Mouse (Mus musculus): ENCODE measurements around the gene Trim80. TPM values are rescaled to one million over a fixed set of nuclear protein-coding genes. Genes with fewer than 3 reads are reported as not detected.
A peak's percentile ranks its signal among the peaks of the same experiment; 100 is the strongest.
"Not testable (repeated sequence)": the region's sequence is repeated elsewhere in the genome, so short reads cannot be mapped to it uniquely, and the experiment has no call there.

Gene Trim80
- polyA plus RNA-seq, 1 experiment from 2014 or later = 0.14 TPM

DNA sequence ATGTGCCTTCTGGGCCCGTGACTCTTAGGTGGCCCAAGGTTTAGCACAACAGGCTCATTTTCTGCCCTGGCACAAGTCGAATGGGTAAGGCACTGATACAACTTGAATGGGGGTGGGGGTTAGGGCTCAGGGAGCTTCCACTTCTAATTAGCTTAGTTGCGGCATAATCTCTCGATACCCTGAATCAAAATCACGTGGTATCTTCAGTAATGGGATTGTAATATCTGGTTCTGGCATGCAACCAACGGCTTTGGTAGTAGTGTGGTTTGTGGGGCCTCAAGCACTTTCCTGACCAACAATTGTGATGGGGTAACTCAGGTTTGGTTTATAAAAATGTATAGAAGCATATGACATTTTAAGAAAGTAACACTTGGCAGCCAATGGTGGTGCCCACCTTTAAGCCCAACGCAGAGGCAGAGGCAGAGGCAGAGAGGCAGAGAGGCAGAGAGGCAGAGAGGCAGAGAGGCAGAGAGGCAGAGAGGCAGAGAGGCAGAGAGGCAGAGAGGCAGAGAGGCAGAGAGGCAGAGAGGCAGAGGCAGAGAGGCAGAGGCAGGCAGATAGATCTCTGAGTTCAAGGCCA, 12.0 kb downstream of the Trim80 start:
- WGBS = 79% methylated on average over 7 of the region's 7 CpGs
- peaks cover 9% of the 10 kb centered on the region for H3K4me1 ChIP-seq (ENCODE audit: control insufficient read depth, insufficient read depth, low read length)
- H3K36me3 ChIP-seq (ENCODE audit: control insufficient read depth, insufficient read depth) = no peaks in the 10 kb centered on the region
- no peak for ATAC-seq (replicated peaks; ENCODE audit: extremely low read depth, insufficient read depth, low FRiP score)
- no peak overlapping the region; the same call in 1 of the 2 replicates for H3K27ac ChIP-seq (ENCODE audit: low read length)
- no peak overlapping the region for H3K4me2 ChIP-seq (ENCODE audit: low read depth, low read length)
- no peaks in the 10 kb centered on the region for H3K27me3 ChIP-seq (ENCODE audit: control insufficient read depth, insufficient read depth, low read length)
- H3K4me3 ChIP-seq (ENCODE audit: low read length) = no peak overlapping the region
- no peaks in the 10 kb centered on the region; the same call in 1 of the 2 replicates for H3K9me3 ChIP-seq (replicated peaks; ENCODE audit: control insufficient read depth, low read length)
- no peak overlapping the region for H3K9ac ChIP-seq (ENCODE audit: low read length)

DNA sequence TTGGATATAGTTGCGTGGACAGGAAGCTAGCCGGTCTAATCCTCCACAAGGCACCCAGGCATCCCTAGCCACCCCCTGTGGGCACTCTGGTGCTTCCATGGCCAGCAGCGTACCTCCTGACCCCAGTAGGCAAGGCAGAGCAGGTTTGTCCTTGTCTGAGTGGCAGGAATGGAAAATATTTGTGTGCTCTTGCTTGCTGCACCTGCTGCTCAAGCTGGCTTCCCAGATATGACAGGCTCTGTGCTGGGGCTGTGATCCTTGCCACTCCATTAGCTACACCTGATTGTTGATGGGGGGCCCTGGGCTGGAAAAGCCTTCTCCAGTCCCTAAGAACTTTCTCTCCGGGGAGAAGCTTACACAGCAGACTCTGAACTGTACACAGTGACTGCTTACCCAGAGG, 13.0 kb downstream of the Trim80 start:
- no peak for ATAC-seq (replicated peaks; ENCODE audit: extremely low read depth, insufficient read depth, low FRiP score)
- H3K36me3 ChIP-seq (ENCODE audit: control insufficient read depth, insufficient read depth) = no peaks in the 10 kb centered on the region
- H3K4me3 ChIP-seq (ENCODE audit: low read length) = no peak overlapping the region
- H3K9me3 ChIP-seq (replicated peaks; ENCODE audit: control insufficient read depth, low read length) = no peaks in the 10 kb centered on the region; the same call in 1 of the 2 replicates
- H3K27me3 ChIP-seq (ENCODE audit: control insufficient read depth, insufficient read depth, low read length) = no peaks in the 10 kb centered on the region
- no peak overlapping the region for H3K9ac ChIP-seq (ENCODE audit: low read length)
- no peak overlapping the region for H3K4me2 ChIP-seq (ENCODE audit: low read depth, low read length)
- peak overlapping the region; percentile 17; the same call in 1 of the 2 replicates for H3K27ac ChIP-seq (ENCODE audit: low read length)
- peaks cover 9% of the 10 kb centered on the region for H3K4me1 ChIP-seq (ENCODE audit: control insufficient read depth, insufficient read depth, low read length)
- WGBS = 59% methylated on average over 4 of the region's 4 CpGs

DNA sequence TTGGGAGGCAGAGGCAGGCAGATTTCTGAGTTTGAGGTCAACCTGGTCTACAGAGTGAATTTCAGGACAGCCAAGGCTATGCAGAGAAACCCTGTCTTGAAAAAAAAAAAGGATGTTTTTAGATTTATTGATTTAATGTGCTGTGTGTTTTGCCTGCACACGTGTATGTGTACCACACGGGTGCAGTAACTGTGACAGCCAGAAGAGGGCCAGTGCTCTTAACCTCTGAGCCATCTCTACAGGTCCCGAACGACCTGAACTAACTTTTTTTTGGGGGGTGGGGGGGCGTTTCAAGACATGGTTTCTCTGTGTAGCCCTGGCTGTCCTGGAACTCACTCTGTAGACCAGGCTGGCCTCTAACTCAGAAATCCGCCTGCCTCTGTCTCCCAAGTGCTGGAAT, 14.5 kb downstream of the Trim80 start:
- not testable (repeated sequence) for ATAC-seq (replicated peaks; ENCODE audit: extremely low read depth, insufficient read depth, low FRiP score); H3K27me3 ChIP-seq (ENCODE audit: control insufficient read depth, insufficient read depth, low read length); H3K36me3 ChIP-seq (ENCODE audit: control insufficient read depth, insufficient read depth); H3K9ac ChIP-seq (ENCODE audit: low read length); H3K27ac ChIP-seq (ENCODE audit: low read length); H3K4me2 ChIP-seq (ENCODE audit: low read depth, low read length); H3K4me1 ChIP-seq (ENCODE audit: control insufficient read depth, insufficient read depth, low read length); H3K4me3 ChIP-seq (ENCODE audit: low read length); H3K9me3 ChIP-seq (replicated peaks; ENCODE audit: control insufficient read depth, low read length)
- 86% methylated on average over 6 of the region's 6 CpGs for WGBS

DNA sequence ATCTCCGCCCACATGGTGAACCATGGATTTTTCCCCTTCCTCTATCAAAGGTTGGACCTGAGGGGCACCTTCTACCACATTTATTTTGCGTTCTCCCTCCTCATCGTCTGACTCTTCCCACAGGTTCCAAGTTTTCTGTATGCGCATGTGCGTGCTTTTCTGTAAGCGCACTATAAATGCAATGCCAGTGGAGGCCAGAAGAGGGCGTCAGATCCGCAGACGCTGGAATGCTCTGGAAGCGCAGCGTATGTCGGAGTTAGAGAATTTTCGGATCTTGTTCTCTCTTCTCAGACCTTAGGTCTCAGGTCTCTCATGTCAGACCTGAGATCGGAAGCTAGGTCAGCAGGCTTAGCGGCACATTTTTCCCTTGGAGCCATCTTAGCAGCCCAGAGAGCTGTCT, 15.3 kb downstream of the Trim80 start:
- H3K27ac ChIP-seq (ENCODE audit: low read length) = no peak overlapping the region
- no peaks in the 10 kb centered on the region for H3K27me3 ChIP-seq (ENCODE audit: control insufficient read depth, insufficient read depth, low read length)
- no peaks in the 10 kb centered on the region for H3K36me3 ChIP-seq (ENCODE audit: control insufficient read depth, insufficient read depth)
- H3K4me3 ChIP-seq (ENCODE audit: low read length) = no peak overlapping the region
- no peak overlapping the region for H3K9ac ChIP-seq (ENCODE audit: low read length)
- no peak overlapping the region for H3K4me2 ChIP-seq (ENCODE audit: low read depth, low read length)
- no peaks in the 10 kb centered on the region; the same call in 1 of the 2 replicates for H3K9me3 ChIP-seq (replicated peaks; ENCODE audit: control insufficient read depth, low read length)
- WGBS = 86% methylated on average over 15 of the region's 15 CpGs
- peaks cover 9% of the 10 kb centered on the region for H3K4me1 ChIP-seq (ENCODE audit: control insufficient read depth, insufficient read depth, low read length)
- no peak for ATAC-seq (replicated peaks; ENCODE audit: extremely low read depth, insufficient read depth, low FRiP score)

DNA sequence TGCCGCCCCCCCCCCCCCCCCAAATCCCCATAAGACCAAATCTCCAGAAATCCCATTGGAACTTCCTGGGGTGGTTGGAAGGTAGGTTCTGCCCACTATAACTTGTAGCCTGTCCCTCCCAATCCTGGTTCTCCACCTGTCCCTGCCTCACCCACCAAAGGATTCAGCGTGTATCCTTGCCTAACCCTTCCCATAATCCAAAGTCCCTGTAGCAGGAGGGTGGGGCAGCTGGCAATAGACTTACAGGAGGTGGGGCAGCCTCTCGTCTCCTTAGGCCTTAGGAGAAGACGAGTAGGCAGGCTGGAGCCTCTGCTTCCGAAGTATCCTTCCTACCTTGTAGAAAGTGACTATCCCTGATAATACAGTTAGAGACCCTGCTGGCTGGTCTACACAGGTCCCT, 15.8 kb downstream of the Trim80 start:
- H3K4me1 ChIP-seq (ENCODE audit: control insufficient read depth, insufficient read depth, low read length) = peaks cover 9% of the 10 kb centered on the region
- no peaks in the 10 kb centered on the region for H3K36me3 ChIP-seq (ENCODE audit: control insufficient read depth, insufficient read depth)
- 94% methylated on average over 5 of the region's 5 CpGs for WGBS
- H3K4me2 ChIP-seq (ENCODE audit: low read depth, low read length) = no peak overlapping the region
- H3K4me3 ChIP-seq (ENCODE audit: low read length) = no peak overlapping the region
- H3K9me3 ChIP-seq (replicated peaks; ENCODE audit: control insufficient read depth, low read length) = no peaks in the 10 kb centered on the region; the same call in 1 of the 2 replicates
- no peak overlapping the region for H3K27ac ChIP-seq (ENCODE audit: low read length)
- no peak overlapping the region for H3K9ac ChIP-seq (ENCODE audit: low read length)
- no peaks in the 10 kb centered on the region for H3K27me3 ChIP-seq (ENCODE audit: control insufficient read depth, insufficient read depth, low read length)
- ATAC-seq (replicated peaks; ENCODE audit: extremely low read depth, insufficient read depth, low FRiP score) = no peak

DNA sequence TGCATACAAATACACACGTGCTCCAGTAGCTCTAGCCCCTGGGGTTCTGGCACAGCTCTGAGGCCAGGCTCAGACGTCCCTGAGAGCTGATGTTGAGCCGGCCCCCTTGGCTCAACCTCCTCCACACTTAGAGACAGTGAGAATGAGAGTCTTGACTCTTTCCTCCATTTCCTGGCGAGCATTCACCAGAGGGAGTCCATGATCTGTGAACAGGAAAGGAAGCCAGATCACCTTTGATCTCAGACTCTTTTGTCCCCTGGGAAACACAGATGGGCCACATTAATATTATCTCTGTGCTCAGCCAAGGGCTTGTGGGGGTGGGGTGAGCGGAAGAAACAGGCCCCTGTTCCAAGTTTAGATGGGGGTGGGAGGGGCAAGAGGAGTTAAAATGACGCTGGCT, 17.1 kb downstream of the Trim80 start:
- Histone ChIP-seq H3K4me1 (ENCODE audit: control insufficient read depth, insufficient read depth, low read length) (peaks cover 9% of the 10 kb centered on the region), H3K27ac (ENCODE audit: low read length) (0 out of 2 replicates have a peak overlapping the region, but pooled peaks have one; percentile 28), H3K36me3 (ENCODE audit: control insufficient read depth, insufficient read depth) (no peaks in the 10 kb centered on the region), H3K27me3 (ENCODE audit: control insufficient read depth, insufficient read depth, low read length) (no peaks in the 10 kb centered on the region), H3K9me3 (replicated peaks; ENCODE audit: control insufficient read depth, low read length) (no peaks in the 10 kb centered on the region; the same call in 1 of the 2 replicates), H3K4me3 (ENCODE audit: low read length) (no peak overlapping the region), H3K4me2 (ENCODE audit: low read depth, low read length) (no peak overlapping the region), H3K9ac (ENCODE audit: low read length) (no peak overlapping the region)
- no peak; the same call in 1 of the 2 replicates for ATAC-seq (replicated peaks; ENCODE audit: extremely low read depth, insufficient read depth, low FRiP score)
- 29% methylated on average over 6 of the region's 6 CpGs for WGBS

DNA sequence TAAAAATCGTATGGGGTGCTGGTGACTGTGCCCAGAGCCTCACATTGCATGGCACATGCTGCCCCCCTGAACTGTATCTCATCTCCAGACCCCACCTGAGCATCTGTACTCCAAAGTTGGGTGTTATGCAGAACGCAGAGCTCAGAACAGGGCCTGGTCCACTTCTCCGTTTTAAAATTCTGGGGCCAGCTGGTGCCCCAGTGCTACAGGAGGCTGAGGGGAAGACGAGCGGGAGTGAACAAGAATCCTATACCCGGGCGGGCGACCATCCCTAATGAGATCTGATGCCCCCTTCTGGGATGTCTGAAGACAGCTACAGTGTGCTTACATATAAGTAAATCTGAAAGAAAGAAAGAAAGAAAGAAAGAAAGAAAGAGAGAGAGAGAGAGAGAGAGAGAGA, 20.6 kb downstream of the Trim80 start:
- no peak overlapping the region for H3K27ac ChIP-seq (ENCODE audit: low read length)
- no peak overlapping the region for H3K4me2 ChIP-seq (ENCODE audit: low read depth, low read length)
- no peaks in the 10 kb centered on the region for H3K36me3 ChIP-seq (ENCODE audit: control insufficient read depth, insufficient read depth)
- H3K4me3 ChIP-seq (ENCODE audit: low read length) = no peak overlapping the region
- H3K4me1 ChIP-seq (ENCODE audit: control insufficient read depth, insufficient read depth, low read length) = peaks cover 9% of the 10 kb centered on the region
- 28% methylated on average over 8 of the region's 8 CpGs for WGBS
- ATAC-seq (replicated peaks; ENCODE audit: extremely low read depth, insufficient read depth, low FRiP score) = no peak
- H3K27me3 ChIP-seq (ENCODE audit: control insufficient read depth, insufficient read depth, low read length) = no peaks in the 10 kb centered on the region
- H3K9me3 ChIP-seq (replicated peaks; ENCODE audit: control insufficient read depth, low read length) = no peaks in the 10 kb centered on the region
- H3K9ac ChIP-seq (ENCODE audit: low read length) = no peak overlapping the region

DNA sequence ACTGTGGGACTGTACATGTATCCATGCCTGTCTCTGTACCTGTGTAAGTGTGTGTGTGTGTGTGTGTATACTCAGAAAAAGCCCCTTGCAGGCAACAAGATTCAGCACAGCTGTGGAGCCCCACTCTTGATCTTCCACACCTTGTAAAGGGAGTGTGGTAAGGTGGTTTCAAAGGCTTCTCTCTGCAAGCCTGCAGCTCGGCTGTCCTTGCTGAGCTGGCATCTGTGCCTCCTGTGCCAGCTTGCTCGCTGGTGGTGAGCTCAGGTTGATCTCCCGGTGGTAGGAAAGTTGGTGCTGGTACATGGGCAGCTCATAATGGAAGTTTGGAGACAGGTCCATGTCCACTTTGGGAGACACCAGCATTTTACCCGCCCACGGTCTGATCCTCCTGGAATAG, 21.5 kb downstream of the Trim80 start:
- H3K27ac ChIP-seq (ENCODE audit: low read length) = no peak overlapping the region
- 73% methylated on average over 5 of the region's 5 CpGs for WGBS
- H3K9ac ChIP-seq (ENCODE audit: low read length) = no peak overlapping the region
- ATAC-seq (replicated peaks; ENCODE audit: extremely low read depth, insufficient read depth, low FRiP score) = no peak
- H3K36me3 ChIP-seq (ENCODE audit: control insufficient read depth, insufficient read depth) = no peaks in the 10 kb centered on the region
- no peaks in the 10 kb centered on the region for H3K9me3 ChIP-seq (replicated peaks; ENCODE audit: control insufficient read depth, low read length)
- H3K4me1 ChIP-seq (ENCODE audit: control insufficient read depth, insufficient read depth, low read length) = peaks cover 9% of the 10 kb centered on the region
- H3K4me2 ChIP-seq (ENCODE audit: low read depth, low read length) = no peak overlapping the region
- H3K27me3 ChIP-seq (ENCODE audit: control insufficient read depth, insufficient read depth, low read length) = no peaks in the 10 kb centered on the region
- no peak overlapping the region for H3K4me3 ChIP-seq (ENCODE audit: low read length)

DNA sequence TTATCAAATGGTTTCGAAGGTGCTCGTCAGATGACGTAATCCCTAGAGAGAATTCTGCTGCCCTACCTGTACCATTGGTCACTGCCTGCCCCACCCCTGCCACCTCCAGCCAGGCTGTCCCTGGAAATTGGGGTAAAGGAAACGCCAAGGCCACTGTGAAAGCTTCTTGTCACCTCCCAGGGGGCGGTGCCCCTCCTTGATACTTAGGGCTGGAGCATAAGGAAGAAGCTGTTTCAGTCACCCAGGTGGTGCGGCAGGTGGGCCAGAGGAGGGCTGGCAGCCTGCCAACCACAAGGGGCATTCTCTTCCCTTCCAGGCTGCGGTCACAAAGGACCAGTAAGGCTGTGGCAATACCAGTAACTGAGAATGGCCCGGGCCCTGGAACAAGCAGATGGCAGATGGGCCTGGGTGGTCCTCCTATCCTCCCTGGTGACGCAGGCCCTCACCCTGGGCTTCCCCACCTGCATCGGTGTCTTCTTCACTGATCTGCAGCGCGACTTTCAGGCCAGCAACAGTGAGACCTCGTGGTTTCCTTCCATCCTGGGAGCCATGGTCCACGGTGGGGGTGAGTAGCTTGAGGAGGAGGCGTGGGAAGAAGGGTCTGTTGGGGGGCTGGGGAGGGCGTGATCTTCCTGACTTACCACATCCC, 22.0 kb downstream of the Trim80 start, which contains the start of gene Slc16a5:
TSS of gene Slc16a5 (plus strand) at position 232 of the 649 bp plus-strand sequence.
- Histone ChIP-seq H3K27me3 (ENCODE audit: control insufficient read depth, insufficient read depth, low read length) (no peaks in the 10 kb centered on the region), H3K36me3 (ENCODE audit: control insufficient read depth, insufficient read depth) (no peaks in the 10 kb centered on the region), H3K4me3 (ENCODE audit: low read length) (peak within 1 kb of the TSS; percentile 19), H3K4me1 (ENCODE audit: control insufficient read depth, insufficient read depth, low read length) (peaks cover 5% of the 10 kb centered on the region), H3K4me2 (ENCODE audit: low read depth, low read length) (no peak within 1 kb of the TSS; the same call in none of the 2 replicates), H3K9ac (ENCODE audit: low read length) (no peak within 1 kb of the TSS), H3K9me3 (replicated peaks; ENCODE audit: control insufficient read depth, low read length) (no peaks in the 10 kb centered on the region), H3K27ac (ENCODE audit: low read length) (peak within 1 kb of the TSS; percentile 65; the same call in 1 of the 2 replicates)
- WGBS = 75% methylated on average over 16 of the region's 16 CpGs
- peak; percentile 25; the same call in 1 of the 2 replicates for ATAC-seq (replicated peaks; ENCODE audit: extremely low read depth, insufficient read depth, low FRiP score)
